Comparison of ENCODE assay signal across 16 mouse cellular contexts in the genomic region with DNA sequence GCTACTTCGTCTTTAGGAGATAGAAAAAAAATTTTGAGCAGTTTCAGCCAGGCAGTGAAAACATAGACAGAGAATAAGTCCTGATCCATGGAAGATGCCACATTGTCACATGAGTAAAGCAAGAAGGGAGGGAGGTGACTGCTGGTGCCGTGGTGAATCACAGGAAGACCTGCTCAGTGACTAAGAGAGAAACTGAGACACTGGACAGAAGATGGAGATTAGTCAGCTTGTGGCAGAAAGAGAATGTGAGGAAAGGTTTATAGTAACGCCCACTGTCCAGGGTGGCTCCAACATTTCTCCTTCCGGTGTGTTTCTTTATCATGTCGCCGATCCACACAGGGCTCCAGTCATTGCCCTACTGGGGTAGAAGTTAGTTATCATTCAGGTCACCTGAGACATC.
DNase-seq lines count a peak whose midpoint lies in the region.
"Had no signal": no experiment of that assay in that cellular context is flagged by ENCODE, and none has a peak within 500 bp of the region (broad histone marks: within the 10 kb centered on the region; RNA-seq: fewer than 3 reads in every experiment).

No protein-coding gene starts in this region.

- DNase-seq in 3134 (ENCODE audit: extremely low read depth, insufficient read length, low spot score) (peak; percentile 61), 416B (ENCODE audit: low read depth) (peak; percentile 36), NIH3T3 (ENCODE audit: low read depth) (peak; percentile 14)
- DNase-seq in frontal cortex, postnatal 10 days (ENCODE audit: low spot score in 2 of 2): no peak
- no peak for DNase-seq in urinary bladder, postnatal 10 days (ENCODE audit: low spot score)
- DNase-seq in gastrocnemius, postnatal 10 days: no peak
- DNase-seq: adrenal gland, adult 8-10 months; adrenal gland, postnatal 14 days; adrenal gland, postnatal 36 days; cerebellum, adult 11 months; cerebellum, adult 18-20 months; cerebellum, adult 8-10 months; cerebellum, adult 9-11 months; cerebellum, postnatal 14 days; cerebellum, postnatal 36 days; embryo, embryonic 11 days had no signal

Comparison
In these comparisons a context has a peak if more than half of its experiments do, and no peak if none do; other contexts are left out.
1. DNase-seq: peak in 3134 (single experiment), 416B (single experiment) and NIH3T3 (single experiment); none in frontal cortex, postnatal 10 days (0 of 2), urinary bladder, postnatal 10 days (single experiment) and gastrocnemius, postnatal 10 days (single experiment).